Mouse (Mus musculus) hindbrain, embryonic 10.5 days (tissue): ENCODE results near the gene Slc8a1. TPM values are rescaled to one million over a fixed set of nuclear protein-coding genes. Genes with fewer than 3 reads are reported as not detected.

Experiments
- DNase-seq: peaks from one replicate; pipeline ENCODE4 v3.0.0-alpha.2; 2017; ENCODE audit warnings: low spot score
- H3K27ac ChIP-seq: fragments of 300-500 bp; sonication (generic); 2 replicates; pipeline ENCODE4 v1.5.1; 2016; ENCODE audit warnings: mild to moderate bottlenecking, moderate library complexity
- H3K27me3 ChIP-seq: fragments of 300-500 bp; sonication (generic); 2 replicates; pipeline ENCODE4 v1.6.1; 2016; ENCODE audit warnings: mild to moderate bottlenecking; ENCODE audit not compliant: poor library complexity, insufficient read depth, severe bottlenecking
- H3K36me3 ChIP-seq: fragments of 300-500 bp; sonication (generic); 2 replicates; pipeline ENCODE4 v1.6.1; 2016; ENCODE audit warnings: mild to moderate bottlenecking, moderate library complexity
- H3K4me1 ChIP-seq: fragments of 300-500 bp; sonication (generic); replicated peaks from 2 replicates; pipeline ENCODE4 v1.6.1; 2016; ENCODE audit warnings: mild to moderate bottlenecking
- H3K4me3 ChIP-seq: fragments of 300-500 bp; sonication (generic); 2 replicates; pipeline ENCODE4 v1.5.1; 2016; ENCODE audit warnings: mild to moderate bottlenecking, moderate library complexity
- H3K9me3 ChIP-seq: fragments of 300-500 bp; sonication (generic); 2 replicates; pipeline ENCODE4 v1.6.1; 2016; ENCODE audit warnings: mild to moderate bottlenecking, moderate library complexity
- WGBS: fragments of 180-500 bp; shearing (Covaris S2); methylation state at CpG from one replicate; pipeline ENCODE4 v1.1.7; 2016; 5-methylcytosine and 5-hydroxymethylcytosine counted together
- polyA plus RNA-seq: library from polyadenylated mRNA; unstranded; fragments of >200 nt; fragmentation: Nextera tagmentation; extraction: Ambion mirVana; gene quantifications from 2 replicates; pipeline ENCODE4 v1.2.1, GENCODE M21; 2016

The Slc8a1 gene
- polyA plus RNA-seq, 1 experiment from 2014 or later = 2.6 TPM

DNA sequence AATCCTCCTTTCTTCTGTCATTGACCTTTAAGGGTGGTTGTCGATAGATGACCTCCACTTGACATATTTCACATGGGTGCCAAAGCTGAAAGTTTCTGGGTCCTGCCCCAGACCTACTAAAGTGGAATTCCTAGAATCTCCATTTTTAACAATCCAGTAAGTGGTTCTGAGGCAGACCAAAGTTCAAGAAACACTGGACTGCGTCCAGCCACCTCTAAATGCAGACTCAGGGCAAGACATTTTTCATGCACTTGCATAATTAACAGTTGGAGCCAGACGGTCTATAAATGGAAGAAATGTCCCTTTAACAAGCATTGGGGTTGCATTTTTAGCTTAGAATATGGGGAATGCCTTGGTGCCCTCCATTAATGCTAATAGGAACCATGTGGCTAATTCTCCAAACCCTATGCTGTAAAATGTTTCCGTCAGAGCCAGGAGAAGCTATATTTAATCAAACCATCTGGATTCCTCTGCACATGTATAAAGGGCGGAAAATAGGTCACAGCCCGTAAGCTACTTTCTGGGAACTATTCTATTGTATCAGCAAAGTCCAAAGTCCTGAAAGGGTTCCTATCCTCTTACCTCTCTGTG lies 224.7 kb downstream of the Slc8a1 start:
- Histone ChIP-seq H3K27ac (no peak overlapping the region), H3K4me3 (no peak overlapping the region), H3K9me3 (no peaks in the 10 kb centered on the region), H3K4me1 (peaks cover 37% of the 10 kb centered on the region), H3K27me3 (0 out of 2 replicates have a peak, but pooled peaks cover 8% of the 10 kb centered on the region), H3K36me3 (no peaks in the 10 kb centered on the region)
- no peak for DNase-seq
- WGBS = 57% methylated on average over 6 of the region's 6 CpGs

DNA sequence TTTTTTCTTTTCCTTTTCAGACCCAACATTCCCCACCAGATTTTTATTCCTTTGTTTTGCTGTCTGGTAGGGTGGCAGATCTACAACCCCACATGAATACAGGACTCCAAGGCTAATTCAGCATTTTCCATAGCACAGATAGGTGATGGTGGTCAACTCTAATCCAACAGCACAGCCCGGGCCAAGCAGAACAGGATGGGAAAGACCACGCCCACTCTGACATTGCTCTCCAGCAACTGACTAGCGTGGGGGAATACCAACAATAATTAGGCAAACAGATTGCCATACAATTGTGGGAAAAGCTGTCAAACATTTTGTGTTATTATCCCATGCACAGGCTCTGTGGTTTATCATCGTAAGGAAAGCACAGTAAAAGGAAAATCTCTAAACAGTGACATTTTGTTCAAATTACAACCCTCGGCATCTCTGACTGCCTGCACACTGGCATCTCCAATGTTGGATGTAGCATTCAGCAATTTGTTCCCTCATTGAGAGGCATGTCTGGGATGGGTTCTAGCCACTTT lies 233.0 kb downstream of the Slc8a1 start:
- Histone ChIP-seq H3K36me3 (no peaks in the 10 kb centered on the region), H3K27me3 (peaks cover 6% of the 10 kb centered on the region; the same call in 1 of the 2 replicates), H3K4me1 (peaks cover 12% of the 10 kb centered on the region), H3K4me3 (no peak overlapping the region), H3K9me3 (no peaks in the 10 kb centered on the region), H3K27ac (no peak overlapping the region)
- WGBS = 86% methylated on average over 5 of the region's 5 CpGs
- no peak for DNase-seq

DNA sequence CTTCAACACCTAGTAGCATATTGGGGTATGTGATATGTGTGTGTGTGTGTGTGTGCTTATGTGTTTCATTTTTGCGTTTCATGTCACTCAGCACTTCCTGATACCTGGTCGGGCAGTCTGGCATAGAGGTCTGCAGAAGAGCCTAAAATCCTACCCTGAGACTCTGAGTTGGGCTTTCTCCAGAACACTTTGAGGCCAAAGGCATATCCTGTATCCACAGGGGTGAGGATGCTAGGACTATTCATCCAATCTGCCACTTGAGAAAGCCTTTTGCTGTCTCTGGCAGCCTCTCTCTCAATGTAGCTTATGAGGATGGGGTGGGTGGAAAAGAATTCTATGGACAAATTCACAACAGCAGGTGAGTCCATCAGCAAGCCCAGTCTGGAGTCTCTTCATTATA lies 234.1 kb downstream of the Slc8a1 start:
- Histone ChIP-seq H3K9me3 (no peaks in the 10 kb centered on the region), H3K36me3 (no peaks in the 10 kb centered on the region), H3K4me3 (no peak overlapping the region), H3K27ac (no peak overlapping the region), H3K27me3 (peaks cover 6% of the 10 kb centered on the region; the same call in 1 of the 2 replicates), H3K4me1 (peaks cover 13% of the 10 kb centered on the region)
- WGBS = 78% methylated on average over 2 of the region's 2 CpGs
- no peak for DNase-seq

DNA sequence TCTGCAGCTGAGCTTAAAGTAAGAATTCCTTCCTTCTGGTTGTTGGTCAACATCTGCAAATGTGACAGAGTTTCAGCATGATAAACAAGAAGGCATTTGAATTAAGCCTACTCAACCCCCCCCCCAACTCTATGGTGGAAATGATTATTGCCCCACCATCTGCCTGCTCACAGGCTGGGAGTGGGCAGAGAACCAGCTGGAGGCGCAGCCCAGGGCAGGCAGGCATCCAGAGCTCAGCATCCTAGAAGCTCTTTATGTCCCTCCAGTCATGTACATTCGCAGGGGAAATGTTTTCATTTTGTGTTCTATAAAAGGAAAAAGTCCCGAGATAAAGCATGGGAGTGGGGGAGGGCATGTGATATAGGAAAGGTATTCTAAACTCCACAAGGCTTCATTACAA lies 235.4 kb downstream of the Slc8a1 start:
- Histone ChIP-seq H3K4me1 (peaks cover 13% of the 10 kb centered on the region), H3K27ac (no peak overlapping the region), H3K36me3 (no peaks in the 10 kb centered on the region), H3K9me3 (no peaks in the 10 kb centered on the region), H3K27me3 (peaks cover 6% of the 10 kb centered on the region; the same call in 1 of the 2 replicates), H3K4me3 (no peak overlapping the region)
- no peak for DNase-seq
- WGBS = 88% methylated on average over 3 of the region's 3 CpGs

DNA sequence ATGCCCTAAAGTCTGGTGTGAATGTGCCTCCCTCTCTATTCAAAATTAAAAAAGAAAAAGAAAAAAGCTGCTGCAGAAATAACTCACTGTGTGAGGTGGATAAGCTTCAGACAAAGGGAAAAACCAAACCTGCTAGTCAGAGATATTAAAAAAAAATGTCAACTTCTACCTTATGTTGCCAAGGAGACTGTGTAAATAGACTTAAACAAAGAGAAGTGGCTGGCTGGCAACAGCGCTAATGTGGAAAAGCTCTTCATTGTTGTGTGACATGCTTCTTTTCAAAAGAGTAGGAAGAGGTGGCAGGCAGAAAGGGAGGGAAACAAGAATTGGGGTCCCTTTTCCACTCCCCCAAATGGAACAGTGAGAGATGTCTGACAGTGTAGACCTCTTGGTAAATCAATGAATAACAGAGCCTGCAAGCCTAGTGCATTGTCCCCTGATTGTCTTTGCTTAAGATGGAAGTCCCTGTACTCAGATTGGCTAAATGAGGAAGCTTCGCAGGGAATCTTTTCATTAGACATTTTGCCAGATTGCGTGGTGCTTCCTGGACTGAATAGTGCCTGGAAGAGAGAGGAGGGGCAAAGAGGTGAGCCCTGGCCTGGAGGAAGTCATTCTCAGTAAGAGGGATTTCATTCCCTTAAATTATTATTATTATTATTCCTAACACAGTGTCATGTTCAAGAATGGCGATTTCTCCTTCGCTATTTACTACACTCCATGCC lies 237.3 kb downstream of the Slc8a1 start:
- H3K4me3 ChIP-seq = no peak overlapping the region
- no peaks in the 10 kb centered on the region for H3K36me3 ChIP-seq
- no peaks in the 10 kb centered on the region for H3K9me3 ChIP-seq
- DNase-seq = peak; percentile 22
- peaks cover 6% of the 10 kb centered on the region; the same call in 1 of the 2 replicates for H3K27me3 ChIP-seq
- WGBS = 64% methylated on average over 5 of the region's 5 CpGs
- H3K27ac ChIP-seq = no peak overlapping the region
- peaks cover 13% of the 10 kb centered on the region for H3K4me1 ChIP-seq

DNA sequence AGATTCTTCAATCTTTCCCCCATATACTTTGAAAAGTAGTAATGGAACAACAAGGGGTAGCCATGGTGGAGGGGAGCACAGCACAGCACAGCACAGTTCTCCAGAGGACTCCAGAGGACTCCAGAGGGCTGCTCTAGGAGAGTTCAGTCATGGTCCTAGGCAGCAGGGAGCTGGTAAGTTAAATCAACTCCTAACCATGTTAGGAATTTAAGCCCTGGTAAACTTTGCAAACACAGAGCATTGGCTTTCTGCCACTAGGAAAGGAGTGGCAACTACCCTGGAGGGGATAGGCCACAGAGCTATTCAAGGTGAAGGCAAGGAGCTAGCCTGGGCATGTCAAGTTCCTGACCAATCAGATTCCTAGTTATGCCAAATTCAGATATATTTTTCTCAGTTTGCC lies 240.3 kb downstream of the Slc8a1 start:
- H3K9me3 ChIP-seq = no peaks in the 10 kb centered on the region
- peaks cover 13% of the 10 kb centered on the region for H3K4me1 ChIP-seq
- no peak overlapping the region for H3K27ac ChIP-seq
- H3K27me3 ChIP-seq = peaks cover 3% of the 10 kb centered on the region; the same call in 1 of the 2 replicates
- DNase-seq = no peak
- H3K36me3 ChIP-seq = no peaks in the 10 kb centered on the region
- no peak overlapping the region for H3K4me3 ChIP-seq

DNA sequence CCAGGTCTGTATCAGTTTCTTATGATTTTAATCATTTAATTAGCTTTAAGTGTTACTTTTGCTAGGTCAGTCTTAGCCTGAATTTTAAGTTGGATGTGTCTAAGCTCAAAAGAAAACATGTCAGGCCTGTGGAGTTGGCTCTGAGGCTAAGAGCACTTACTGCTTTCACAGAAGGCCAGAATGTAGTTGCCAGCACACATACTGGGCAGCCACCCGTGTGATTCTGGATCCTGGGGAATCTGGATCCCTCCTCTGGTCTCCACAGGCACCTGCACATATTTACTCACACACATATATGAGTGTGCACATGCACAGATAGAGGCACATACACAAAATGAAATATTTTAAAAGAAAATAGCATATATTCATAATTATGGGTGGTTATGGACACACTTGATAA lies 241.6 kb downstream of the Slc8a1 start:
- WGBS = 71% methylated on average over 1 of the region's 1 CpGs

DNA sequence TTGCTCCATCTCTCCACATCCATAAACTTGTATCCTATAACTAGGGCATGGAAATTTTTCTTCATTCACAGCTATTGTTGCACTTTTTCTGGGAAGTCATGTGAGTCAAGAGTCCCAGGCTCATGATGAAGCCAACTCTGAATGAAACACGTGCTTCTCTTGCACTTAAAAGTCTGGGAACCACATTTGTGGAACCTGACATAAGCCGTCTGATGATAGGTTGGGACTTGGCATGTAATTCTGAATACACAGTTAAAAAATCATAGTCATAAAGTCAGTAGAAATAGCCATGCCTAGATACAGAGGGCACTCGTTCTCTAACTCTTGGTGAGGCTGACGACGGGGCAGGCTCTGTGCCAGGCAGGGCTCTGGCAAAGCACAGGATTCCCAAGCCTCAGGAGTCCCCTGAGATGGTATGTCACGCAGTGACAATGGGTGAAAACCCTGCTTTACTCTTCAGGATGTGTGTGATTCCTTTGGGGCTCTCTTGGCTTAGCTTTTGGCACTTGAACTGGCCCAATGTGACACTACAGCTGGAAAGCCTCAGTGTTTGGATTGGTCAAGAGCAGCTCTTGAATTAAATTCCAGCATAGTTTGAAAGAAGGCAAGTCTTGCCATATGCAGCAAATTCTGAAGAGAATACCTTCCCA lies 245.8 kb downstream of the Slc8a1 start:
- DNase-seq = no peak
- Histone ChIP-seq H3K27ac (no peak overlapping the region), H3K9me3 (no peaks in the 10 kb centered on the region), H3K4me3 (no peak overlapping the region), H3K27me3 (no peaks in the 10 kb centered on the region), H3K36me3 (no peaks in the 10 kb centered on the region), H3K4me1 (no peaks in the 10 kb centered on the region)
- WGBS = 84% methylated on average over 6 of the region's 6 CpGs

More for the DNA sequence above, 241.6 kb downstream of the Slc8a1 start:
- no peak for DNase-seq
- Histone ChIP-seq H3K27ac (no peak overlapping the region), H3K27me3 (no peaks in the 10 kb centered on the region), H3K9me3 (no peaks in the 10 kb centered on the region), H3K4me3 (no peak overlapping the region), H3K4me1 (peaks cover 11% of the 10 kb centered on the region), H3K36me3 (no peaks in the 10 kb centered on the region)

DNA sequence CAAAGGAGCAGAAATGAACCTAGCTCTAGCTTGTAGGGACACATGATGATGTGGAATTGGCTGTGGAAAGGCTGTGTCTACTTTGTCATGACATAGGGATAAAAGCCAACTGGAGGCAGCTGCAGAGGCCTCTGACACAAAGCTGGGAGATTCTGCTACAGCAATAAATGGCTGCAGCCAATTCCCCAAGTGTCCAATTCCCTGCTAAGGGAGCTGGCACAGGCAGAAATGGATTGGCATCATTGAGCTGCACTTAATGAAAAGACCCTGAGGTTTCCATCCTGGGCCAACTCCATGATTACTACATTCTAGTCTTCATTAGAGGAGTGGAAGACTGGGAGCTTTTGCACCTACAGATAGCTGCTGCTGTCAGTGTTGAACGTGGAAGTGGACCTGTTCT lies 251.8 kb downstream of the Slc8a1 start:
- H3K36me3 ChIP-seq = no peaks in the 10 kb centered on the region
- H3K4me1 ChIP-seq = peaks cover 10% of the 10 kb centered on the region
- no peak overlapping the region for H3K4me3 ChIP-seq
- no peak for DNase-seq
- 90% methylated on average over 1 of the region's 1 CpGs for WGBS
- no peaks in the 10 kb centered on the region for H3K9me3 ChIP-seq
- H3K27ac ChIP-seq = no peak overlapping the region
- no peaks in the 10 kb centered on the region for H3K27me3 ChIP-seq

DNA sequence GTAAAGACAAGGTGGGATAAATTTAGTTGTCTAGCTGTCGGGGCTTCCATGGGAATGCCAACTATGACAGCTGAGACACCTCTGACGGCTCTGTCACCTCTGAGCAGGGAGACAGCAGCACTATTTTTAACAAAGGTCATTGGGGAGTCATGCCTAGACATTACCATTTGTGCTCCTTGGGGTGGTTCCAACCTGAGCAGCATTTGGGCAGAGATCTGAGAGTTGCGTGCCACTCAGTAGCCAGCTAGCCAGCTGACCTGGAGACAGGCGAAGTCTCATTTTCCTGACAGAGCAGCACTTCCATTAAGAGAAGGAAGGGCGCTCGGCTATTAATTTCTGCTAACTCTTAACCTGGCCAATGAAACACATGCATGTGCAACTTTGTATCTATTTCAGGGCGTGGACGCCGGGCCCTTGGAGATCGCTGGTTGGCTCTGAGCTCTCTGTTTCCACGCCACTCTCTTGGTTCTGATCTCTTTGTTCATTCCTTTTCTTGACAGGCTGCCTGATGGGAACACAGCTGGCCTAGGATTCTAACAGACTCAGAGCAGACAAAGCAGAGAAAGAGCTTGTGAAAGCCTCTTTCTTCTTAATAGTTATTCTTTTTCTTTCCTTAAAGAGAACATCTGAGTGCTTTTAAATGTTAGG lies 256.2 kb downstream of the Slc8a1 start:
- 63% methylated on average over 11 of the region's 11 CpGs for WGBS
- Histone ChIP-seq H3K4me3 (no peak overlapping the region), H3K4me1 (peaks cover 18% of the 10 kb centered on the region), H3K36me3 (no peaks in the 10 kb centered on the region), H3K27ac (peak overlapping the region; percentile 3; the same call in 1 of the 2 replicates), H3K27me3 (no peaks in the 10 kb centered on the region), H3K9me3 (no peaks in the 10 kb centered on the region)
- peak; percentile 17 for DNase-seq

DNA sequence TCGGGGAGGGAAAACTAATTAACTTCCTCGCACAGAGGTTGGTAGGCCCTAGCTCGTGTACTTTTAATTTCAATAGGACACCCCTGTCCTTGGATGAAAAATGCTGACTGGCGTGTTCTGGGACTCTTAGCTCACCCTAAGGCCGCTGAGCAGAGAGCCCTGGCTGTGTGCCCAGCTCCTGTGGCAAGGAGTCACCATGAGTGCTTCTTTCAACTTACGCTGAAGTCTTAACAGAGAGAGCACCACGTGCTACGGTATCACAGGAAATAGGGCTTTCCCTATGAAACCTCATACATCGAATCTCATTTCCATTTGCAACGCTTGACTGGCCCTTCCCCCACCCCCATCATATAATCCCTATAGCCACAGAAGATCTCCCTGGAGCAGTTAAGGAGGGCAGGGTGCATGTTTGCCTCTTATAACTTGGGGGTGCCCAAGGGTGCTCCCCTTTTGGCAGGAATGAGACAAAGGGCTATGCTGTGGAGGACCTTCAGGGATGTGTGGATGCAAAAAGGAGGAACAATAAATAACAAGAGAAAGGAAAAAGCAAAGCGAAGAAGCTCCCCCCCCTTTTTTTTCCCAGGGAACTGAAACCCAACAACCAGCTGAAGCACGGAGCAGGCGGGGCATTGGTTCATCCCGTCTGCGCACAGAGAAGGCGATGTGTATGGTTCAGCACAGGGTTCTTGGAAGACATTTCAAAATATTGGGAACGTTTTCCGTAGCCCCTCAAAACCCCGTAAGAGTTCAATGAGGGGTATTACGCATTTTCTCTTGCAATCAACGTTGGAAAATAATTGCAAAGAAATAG lies 257.6 kb downstream of the Slc8a1 start:
- Histone ChIP-seq H3K4me3 (no peak overlapping the region), H3K4me1 (peaks cover 18% of the 10 kb centered on the region), H3K36me3 (no peaks in the 10 kb centered on the region), H3K27ac (no peak overlapping the region), H3K27me3 (no peaks in the 10 kb centered on the region), H3K9me3 (no peaks in the 10 kb centered on the region)
- DNase-seq = no peak
- 79% methylated on average over 21 of the region's 21 CpGs for WGBS

DNA sequence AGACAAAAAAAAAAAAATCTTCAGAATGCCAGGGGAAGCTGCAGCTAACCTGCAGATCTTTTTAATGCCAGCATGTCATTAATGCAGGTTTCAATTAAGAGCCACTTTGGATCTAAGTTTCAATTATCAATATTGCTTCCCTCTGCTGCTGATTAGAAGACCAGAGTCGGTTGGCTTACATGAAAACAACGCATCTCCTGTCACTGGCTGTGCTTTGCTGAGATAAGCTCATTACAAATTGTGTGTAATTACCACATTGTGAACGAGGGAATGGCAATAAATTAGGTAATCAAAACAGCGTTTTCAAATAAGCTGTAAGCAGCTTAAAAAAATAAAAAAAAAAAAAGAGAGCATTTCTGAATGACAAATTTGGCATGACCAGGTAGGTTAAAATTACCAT lies 258.4 kb downstream of the Slc8a1 start:
- peaks cover 18% of the 10 kb centered on the region for H3K4me1 ChIP-seq
- H3K27ac ChIP-seq = no peak overlapping the region
- no peak for DNase-seq
- WGBS = 83% methylated on average over 4 of the region's 4 CpGs
- H3K36me3 ChIP-seq = no peaks in the 10 kb centered on the region
- no peaks in the 10 kb centered on the region for H3K27me3 ChIP-seq
- H3K4me3 ChIP-seq = no peak overlapping the region
- H3K9me3 ChIP-seq = no peaks in the 10 kb centered on the region
